Mouse (Mus musculus): ENCODE results near the gene Gpc6. TPM values are rescaled to one million over a fixed set of nuclear protein-coding genes. Genes with fewer than 3 reads are reported as not detected.

Gpc6 gene
- polyA plus RNA-seq, 3 experiments from 2014 or later: 0.17 TPM; not detected in 2

DNA sequence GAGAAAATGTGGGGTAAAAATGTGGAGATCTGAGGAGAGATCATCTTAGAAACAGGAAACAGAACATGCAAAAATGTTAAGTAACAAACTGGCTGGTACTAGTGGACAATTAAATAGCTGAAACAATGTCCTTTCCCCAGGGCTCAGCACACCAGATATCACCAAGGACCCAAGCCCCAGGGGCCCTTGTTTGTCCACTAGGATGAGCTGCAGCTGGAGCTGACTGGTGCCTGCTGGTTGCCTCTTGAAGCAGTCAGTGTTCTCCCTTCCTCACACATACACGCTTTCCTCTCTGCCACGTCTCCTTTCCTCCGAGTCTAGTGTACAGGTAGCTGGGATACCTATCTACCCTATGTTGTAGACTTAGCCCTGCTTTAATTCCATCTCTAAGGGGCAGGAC is 320.5 kb downstream of the Gpc6 start:
- ATAC-seq: no peak

DNA sequence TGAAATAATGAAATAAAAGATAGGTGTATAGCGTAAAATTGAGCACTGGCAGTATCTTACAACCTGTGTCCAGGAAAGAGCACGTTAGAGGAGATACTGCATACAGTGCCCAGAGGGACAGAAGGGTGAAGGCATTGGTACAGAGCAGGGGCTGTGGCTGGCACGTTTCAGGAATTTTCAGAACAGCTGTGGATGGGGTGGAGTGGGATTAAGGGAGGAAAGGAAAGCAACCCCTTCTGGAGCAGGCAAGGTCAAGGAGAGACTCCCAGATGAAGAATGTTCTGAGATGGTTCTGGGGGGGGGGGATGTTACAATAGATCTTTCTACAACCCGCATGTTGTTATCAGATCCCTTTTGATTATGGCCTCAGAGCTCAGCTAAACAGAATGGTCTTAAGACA is 331.1 kb downstream of the Gpc6 start:
- no peak for ATAC-seq

DNA sequence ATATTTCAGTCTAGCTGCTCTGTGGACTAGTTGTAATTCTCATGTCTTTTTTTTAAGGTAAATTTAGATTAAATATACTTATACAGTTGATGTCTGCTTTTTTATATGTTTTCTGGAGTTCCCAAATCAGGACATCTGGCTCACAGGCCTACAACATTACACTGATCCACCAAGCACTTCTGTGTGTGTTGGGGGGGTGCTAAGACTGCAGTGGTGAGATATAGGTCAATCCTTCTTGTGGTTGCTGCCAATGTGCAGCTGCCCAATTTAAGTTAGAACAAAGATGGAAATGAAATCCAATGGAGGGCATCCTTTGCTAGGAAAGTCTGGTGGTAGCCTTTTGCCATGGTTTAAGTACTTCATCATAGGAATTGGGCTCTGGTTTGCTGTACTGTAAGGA is 340.5 kb downstream of the Gpc6 start:
- ATAC-seq: no peak

DNA sequence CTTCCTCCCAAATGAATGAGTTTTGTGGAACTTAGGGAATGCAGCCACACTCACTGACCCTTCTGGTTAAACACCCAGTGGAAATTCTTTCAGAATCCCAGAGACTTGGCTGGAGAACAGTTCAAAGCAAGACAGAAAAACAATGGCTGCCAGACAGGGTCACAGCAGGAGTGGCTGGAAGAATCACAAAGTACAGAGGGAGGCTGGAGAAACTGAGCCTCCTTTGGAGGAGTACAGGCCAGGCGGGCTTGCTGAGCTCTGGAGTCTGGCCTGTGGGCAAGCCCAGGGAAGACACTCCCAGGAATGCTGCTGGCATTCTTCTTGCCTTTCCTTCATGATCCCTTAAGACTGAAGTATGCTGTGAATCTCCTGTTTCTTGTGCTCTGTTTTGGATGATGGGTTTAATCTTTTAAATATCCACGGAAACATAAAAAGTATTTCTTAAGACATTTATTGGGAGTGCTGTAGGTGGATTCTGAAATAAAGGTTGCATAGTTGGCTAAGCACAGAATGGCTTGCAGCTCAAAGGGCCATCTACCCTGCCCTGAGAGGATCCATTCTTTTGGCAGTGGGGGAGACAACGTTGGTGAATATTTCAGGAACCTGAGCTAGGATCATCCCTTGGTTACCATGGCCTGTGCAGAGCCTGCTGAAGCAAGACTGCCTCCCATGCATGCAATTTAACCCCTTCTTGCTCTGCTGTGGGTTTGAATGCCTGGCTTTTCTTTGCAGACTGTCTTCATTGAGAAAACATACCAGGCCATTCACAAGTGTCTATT is 342.9 kb downstream of the Gpc6 start:
- no peak for ATAC-seq

DNA sequence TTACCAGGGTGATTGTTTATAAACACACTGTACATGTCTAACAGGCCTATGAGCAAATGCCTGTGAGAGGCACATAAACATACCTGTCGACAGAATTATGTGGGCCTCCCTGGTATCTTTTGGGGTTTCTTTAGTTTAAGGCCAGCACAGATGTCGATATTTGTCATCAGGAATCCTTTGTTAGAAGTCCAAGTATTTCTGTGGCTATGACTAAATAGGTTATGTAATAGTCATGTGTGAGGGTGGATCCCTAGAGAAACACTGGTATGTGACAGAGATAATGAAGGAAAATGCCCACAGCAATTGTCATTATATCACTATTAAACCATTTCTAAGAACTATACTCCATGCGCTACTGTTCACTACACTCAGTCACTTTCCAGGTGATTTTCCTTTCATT is 358.5 kb downstream of the Gpc6 start:
- no peak for ATAC-seq

DNA sequence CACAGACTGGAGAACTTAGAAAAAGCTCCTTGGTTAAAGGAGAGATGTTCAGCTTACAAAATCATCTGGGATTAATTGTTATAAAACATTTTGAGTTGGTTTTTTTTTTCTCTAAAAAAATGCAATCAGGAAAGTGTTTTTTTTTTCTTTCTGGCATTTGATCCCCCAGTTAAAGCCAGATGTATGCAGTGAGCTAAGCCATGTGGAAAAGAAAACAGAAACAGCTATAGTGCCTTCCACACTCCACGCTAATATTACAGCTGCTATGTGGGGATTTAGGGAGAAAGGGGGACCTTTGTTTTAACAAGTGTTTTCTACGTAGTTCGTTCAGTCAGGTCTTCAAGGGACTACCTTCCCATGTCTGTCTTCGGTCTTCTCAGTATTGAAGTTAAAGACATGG is 368.6 kb downstream of the Gpc6 start:
- ATAC-seq: no peak

DNA sequence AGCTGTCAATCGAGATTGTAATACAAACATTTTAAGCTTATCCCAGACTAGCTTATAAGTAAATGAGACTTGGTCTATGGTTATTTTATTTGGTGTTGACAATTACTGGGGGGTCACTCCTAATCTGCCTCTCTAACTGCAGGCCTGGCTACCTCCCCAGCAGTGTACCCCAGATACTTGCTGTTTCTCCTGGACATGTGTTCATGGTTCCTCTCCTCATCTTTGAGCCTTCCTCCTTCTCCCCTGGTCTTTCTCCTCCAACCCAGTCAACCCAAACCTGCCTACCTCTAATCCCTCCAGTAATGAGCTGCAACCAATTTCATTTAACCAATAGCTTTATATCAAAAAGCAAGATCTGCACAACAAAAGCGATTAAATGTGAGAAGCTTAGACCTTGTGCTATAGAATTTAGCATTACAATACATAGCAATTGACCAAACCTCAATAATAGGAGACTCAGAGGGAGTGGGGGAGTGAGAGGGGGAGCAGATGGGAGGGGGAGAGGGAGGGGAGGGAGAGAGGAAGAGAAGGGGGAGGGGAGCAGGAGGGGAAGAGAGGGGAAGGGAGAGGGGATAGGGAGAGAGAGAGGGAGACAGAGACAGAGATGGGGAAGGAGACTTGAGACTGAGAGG is 371.2 kb downstream of the Gpc6 start:
- no peak for ATAC-seq

DNA sequence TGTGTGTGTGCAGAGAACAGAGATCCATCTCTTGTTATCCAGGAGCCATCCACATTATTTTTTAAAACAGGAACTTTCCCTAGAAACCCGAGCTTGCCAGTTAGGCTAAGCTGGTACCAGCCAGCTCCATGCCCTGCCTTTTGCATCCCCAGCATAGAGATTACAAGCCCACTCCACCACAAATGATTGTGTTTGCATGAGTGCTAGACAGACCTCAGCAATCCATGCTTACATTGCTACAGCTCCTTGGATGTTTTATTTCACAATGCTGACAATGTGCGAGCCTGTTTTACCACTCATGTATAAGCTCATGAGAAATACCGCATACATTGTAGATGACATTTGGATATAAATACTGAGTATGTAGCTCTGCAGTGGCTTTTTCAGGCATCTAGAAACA is 375.9 kb downstream of the Gpc6 start:
- no peak for ATAC-seq

DNA sequence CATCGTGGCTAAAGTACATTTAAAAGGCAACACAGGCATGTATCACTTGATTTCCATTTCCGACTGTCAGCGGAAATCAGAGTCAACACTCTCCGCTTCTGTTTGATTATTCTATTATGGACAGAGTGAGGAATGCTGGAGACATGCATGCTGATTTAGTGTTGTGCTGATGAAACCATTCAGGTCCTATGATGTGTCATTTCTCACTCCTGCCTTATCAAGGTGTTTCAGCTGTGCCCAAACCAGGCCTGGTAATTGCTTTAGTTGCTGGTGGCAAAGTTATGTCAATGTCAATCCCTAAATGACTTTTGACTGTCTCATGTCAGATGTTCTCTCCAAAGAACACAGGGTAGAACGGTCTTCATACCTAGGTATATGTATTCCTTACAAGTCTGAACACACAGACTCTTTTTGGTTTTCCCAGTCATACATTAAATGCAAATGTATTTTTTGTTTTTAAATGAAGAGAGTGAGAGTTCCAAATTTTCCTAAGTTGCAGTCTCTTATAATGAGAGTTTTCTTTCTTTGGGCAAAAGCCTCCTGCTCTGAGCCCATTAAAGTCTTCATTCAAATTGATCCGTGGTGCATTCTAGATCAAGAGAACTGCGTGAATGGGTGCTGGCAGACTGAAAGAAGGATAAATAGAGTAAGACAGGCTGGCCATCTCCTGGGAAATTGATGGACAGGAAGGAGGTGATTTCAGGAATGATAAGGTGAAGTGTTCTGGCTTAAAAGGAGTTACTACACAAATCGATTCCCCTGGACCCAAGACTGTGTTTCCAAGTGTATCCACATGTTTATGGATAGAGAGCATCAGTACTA is 379.0 kb downstream of the Gpc6 start:
- ATAC-seq: no peak

DNA sequence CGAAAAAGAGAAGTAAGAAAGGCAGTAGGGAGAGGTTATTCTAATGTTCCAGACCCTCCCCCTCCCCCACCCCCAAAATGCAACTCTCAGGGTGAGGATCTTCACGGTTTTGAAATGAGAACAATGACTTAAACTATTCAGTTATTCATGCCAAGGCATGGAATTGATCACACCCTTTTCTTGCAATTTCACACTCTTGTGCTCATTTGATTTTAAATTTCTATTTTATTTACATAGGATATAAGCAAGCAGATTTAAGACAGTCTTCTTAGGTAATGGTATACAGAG is 379.6 kb downstream of the Gpc6 start:
- ATAC-seq: no peak

DNA sequence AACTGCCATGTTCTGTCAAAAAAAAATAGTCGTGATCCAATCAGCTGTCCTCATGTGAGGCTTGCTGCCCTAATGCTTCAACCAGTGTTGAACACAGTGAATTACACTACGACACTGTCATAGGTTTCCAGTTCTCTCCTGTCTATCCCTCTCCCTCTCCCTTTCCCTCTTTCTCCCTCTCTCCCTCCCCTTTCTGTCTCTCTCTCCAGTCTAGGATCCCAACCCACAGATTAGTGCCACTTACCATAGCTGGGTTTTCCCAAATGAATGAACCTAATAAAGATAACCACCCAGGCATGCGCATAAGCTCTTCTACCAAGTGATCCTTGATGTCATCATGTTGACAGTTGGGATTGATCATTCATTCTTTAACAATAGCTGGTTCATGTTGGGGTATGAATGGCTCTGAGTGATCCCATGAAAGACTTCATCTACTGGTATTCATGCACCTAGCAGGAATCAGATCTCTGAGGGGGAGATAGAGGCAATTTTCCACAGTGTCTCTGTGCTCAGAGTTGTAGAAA is 384.9 kb downstream of the Gpc6 start:
- ATAC-seq: no peak

DNA sequence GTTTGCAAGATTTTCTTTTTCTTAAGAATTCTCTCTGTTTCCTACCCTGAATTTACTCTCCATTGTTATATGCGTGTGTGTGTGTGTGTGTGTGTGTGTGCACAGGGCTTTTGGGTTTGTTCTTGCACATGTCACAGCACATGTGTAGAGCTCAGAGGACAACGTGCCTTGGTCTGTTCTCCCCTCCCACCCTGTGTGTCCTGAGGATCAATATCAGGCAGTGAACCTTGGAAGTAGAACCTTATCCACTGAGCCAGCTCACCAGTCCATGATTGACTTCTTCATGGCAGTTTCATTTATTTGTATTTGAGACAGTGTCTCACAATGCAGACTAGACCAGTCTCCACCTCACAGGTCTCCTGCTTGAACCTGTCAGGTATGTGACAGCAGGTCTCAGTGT is 399.1 kb downstream of the Gpc6 start:
- ATAC-seq: no peak

DNA sequence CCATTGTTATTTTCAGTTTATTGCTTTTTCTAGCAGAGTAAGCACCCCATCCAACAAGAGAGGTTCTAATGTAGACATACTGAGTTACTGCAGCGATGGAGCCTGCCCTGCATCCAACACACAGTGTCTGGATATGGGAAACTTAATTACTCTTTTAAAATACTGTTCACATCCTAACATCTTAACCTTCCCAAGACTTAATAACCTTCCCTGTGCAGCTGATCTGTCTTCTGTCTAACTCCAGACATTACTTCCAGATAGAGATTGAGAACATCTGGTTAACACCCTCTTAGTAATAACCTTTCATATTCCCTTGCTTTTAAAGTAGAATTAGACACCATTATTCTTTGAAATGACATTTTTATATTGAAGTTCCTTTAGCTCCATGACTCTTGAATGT is 407.1 kb downstream of the Gpc6 start:
- no peak for ATAC-seq

DNA sequence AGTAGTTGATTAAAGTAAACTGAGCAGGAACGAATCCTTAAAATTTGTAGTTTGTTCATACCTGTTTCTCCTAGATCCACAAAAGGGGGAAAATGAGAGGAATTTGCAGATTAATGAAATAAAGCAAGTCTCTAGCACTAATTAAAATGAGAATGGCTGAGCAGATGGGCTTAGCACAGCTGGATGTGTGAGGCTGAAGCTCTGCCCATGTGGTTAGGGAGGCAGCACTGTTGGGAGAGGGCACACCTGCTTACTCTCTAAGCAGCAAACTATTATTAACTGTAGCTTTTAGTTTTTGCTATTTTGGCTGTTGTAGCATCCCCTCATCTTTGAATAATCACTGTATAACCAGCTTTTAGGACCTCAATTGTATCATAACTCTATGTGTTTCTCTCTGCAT is 412.2 kb downstream of the Gpc6 start:
- ATAC-seq: no peak

DNA sequence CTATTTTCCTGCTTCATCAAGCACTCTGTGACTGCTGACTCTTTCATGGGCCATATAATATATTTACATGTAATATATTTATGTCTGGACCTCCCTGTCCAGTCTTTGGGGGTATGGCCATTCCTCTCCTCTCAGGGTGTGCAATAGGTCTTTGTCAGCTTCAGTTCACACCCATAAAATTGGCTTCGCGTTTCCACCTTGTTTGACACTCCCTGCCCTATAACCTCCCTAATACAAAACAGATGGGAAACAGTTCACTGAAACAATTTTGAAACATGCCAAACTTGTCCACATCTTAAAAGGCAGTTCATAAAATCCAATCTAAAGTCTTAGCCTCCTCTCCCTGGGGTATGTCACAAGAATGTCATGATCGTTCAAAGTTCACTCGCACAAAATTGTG is 415.4 kb downstream of the Gpc6 start:
- no peak for ATAC-seq

DNA sequence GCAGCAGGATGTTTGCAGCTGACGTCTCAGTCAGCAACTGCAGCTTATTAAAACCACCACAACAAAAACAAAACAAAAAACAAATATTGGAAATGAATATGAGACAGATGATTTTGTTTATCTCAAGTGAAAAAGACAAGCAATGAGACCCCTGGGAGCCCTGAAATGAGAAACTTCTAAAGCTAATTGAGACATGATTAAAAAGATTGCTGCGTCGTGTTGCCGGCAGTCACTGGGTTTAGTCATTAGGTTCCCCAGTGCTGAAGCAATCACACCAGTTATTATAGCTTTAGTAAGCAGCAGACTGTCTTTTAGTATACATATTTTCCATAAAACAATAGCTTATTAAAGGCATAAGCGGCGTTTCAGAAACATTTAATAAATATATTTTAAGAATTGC is 419.4 kb downstream of the Gpc6 start:
- no peak for ATAC-seq

DNA sequence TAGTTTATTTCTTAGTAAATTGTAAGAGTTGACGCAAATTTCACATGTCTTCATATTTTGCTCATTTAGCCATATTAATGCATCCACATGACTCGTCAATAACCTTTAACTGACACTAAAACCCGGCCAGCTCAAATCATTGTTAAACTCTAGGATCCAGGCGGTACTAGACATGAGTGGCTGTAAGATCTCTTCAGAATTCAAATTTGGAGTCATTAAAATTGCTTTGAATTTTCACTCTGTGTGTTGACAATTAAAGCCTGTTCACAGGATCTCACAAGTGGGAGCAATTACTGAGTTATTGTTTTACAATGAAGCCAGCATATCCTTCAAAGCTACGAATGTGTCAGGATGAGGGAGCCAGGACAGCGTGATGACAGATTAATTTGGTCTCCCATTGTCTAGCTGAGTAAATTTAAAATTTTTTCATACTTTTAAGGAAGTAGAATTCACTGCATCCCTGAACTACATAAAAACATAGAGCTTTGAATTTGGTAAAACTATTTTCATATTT is 421.3 kb downstream of the Gpc6 start:
- no peak for ATAC-seq

DNA sequence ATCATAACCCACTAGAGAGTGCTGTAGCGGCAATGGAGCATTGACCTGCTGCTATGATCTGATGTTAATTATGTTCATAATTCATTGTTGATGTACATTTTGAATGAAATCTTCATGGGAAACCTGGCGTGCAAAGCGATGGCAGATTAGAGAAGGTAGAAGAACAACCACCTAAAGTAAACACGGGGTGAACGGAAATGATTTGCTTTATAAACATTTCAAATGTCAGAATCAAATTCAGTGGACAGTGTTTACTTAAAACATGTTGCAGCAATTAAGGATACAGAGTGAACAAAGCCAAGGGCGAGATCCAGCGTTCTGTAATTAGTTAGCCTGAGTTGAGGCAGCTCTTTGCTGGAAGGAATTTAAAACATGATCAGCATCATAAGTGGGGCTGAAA is 426.2 kb downstream of the Gpc6 start:
- no peak for ATAC-seq

DNA sequence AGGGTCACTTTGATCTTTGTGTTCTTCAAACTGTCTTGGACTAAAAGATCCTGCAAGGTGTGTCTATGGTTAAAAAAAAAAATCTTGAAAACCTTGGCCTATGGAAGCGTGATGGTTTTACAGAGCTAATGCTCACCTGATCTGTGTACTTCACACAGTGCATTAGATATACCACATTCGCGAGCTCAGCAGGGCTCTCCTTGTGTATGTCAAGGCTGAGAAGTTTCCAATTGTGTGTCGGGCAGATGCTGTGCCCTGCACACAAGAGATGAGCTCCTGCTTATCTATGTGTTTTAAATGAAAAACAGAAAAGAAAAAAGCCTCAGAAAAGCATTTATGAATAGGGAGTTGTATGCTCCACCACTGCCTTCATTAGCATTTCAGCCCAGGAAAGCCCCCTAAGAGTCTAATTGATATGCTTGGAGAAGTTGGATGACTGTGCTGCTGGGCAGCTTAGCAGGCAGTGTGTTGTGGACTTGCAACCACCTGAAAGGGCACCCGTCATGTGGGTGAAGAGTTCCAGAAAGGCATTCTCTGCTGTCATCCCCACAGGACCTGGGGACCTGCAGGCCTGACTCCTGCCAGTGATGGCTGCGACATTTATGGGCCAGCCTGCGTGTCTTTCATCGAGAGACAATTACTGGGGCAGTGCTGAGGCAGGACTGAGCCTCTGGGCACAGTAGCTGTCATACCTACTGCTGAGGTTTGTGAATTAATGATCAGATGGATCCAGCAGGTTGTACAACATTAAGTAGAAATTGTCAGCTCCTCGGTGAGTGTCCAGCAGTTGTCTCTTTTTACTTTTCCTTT is 436.2 kb downstream of the Gpc6 start:
- no peak for ATAC-seq

DNA sequence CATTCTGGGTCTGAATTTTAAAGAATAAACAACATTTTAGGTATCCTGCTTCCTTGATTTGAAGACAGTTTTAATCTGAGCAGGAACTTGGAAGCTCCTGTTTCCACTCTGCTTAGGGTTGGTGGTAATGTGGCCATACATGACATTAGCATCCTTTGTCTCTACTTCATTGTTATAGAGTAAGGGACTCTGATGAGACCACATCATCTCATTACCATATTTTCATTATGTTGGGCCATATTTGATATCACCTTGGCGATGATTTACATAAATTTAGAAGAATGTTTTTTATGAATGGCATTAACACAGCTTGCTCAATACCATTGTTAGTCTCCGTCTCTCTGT is 436.8 kb downstream of the Gpc6 start:
- ATAC-seq: no peak

DNA sequence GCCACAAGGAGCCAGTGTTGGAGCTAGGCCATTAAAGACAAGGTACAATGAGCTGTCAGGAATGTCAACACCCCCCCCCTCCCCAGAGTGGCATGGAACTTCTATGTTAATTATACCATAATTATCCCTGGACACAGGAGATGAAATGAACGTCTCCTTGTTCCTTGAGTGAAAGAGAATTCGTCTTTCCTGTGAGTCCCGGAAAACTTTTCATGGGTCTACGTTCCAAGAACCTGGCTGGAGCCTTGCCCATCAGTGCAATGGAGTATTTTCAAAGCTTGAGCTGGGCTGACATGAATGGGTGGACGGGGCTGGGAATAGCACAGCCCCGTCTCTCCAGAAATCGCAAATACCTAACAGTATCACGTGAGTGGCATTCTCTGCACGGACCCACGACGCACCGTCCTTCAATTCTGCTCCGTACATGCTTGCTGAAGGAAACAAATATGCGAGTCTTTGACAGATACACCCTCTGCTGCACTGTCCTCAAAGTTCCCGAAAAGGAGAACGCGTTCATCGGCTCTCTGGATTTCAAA is 444.3 kb downstream of the Gpc6 start:
- ATAC-seq: no peak

DNA sequence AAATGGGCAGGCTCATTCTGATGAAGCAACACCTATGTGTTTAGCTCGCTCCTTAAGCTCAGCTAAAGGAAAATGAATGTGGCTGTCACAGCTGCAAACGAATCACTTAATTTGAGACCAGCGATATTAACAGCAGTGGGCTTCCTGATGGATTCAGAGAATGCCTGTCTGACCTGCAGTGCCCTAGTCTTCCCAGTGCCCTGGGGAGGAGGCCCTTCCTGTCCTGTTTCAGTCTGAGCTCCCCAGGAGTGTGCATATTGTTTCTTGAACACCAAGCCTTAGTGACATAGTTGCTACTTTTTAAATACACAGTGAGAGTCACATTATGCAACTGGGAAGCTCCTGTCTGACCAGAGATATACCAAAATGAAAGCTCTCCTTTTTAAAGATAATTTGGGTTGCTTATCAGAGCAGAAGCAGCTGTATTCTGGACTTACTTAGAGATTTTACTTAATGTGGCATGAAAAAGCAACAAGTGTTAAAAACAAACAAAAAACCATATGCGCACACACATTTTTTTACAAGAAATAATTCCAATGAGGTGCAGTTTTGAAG is 451.8 kb downstream of the Gpc6 start:
- ATAC-seq: no peak
